ENCODE assay signal across 8 mouse cellular contexts in the genomic region with DNA sequence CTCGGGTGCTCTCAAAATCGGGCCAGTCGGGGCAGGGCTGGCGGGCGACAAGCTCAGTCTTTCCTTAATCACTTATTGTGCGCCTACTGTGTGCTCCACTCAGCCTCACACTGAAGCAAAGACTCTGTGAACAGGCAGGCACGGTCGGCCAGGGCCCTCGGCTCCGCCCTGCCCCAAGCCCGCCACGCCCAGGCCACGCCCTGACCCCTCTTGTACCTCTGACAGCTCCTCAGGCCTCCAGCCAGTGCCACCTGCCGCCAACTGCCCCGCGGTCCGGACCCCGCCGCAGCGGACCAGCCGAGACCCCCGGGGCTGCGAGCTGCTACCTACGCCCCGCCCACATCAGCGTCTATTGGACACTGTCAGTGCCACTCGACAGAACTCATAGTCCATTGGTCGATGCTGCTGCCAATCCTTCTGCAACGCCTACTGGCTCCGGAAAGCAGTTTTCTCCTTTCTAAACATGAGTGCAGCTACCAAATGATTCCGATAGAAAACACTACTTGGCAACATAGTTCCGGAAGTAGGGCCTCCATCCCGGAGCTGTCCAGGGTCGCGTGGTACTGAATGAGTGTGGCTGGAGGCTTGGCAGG. TPM values are rescaled to one million over a fixed set of nuclear protein-coding genes. Genes with fewer than 3 reads are reported as not detected.
A peak's percentile ranks its signal among the peaks of the same experiment; 100 is the strongest.
DNase-seq lines count a peak whose midpoint lies in the region; ATAC-seq lines count a peak whose summit lies in the region.

A gene (minus strand): TSS at position 439 of the 593 bp plus-strand sequence.

- DNase-seq in T-cell, adult 2 months (ENCODE audit: low spot score): peak; percentile 95
- DNase-seq in cerebellum, postnatal 36 days: peak; percentile 99 to 100
- peak; percentile 99 to 100 for DNase-seq in frontal cortex, postnatal 36 days (ENCODE audit: low spot score in 2 of 2)
- DNase-seq in left cerebral cortex, adult 11 months (ENCODE audit: low spot score): peak; percentile 97
- peak; percentile 99 to 100 for DNase-seq in lung, postnatal 4 days
- DNase-seq in retina, postnatal 7 days (ENCODE audit: low read depth, low spot score): peak; percentile 100
- DNase-seq in urinary bladder, adult 2 months (ENCODE audit: low spot score): peak; percentile 99

- peaks cover 21% of the 10 kb centered on the region for H3K4me1 ChIP-seq in hindbrain, embryonic 15.5 days (replicated peaks)

- no peaks in the 10 kb centered on the region for H3K27me3 ChIP-seq in hindbrain, embryonic 15.5 days

- peak; percentile 99 for ATAC-seq in hindbrain, embryonic 15.5 days (ENCODE audit: low FRiP score, low read depth)

- under 1% methylated on average over 35 of the region's 35 CpGs for WGBS in hindbrain, embryonic 15.5 days

- no peaks in the 10 kb centered on the region for H3K9me3 ChIP-seq in hindbrain, embryonic 15.5 days

- peak within 1 kb of the TSS; percentile 79 for H3K27ac ChIP-seq in hindbrain, embryonic 15.5 days (replicated peaks)

- H3K36me3 ChIP-seq in hindbrain, embryonic 15.5 days: peaks cover 9% of the 10 kb centered on the region

- peak within 1 kb of the TSS; percentile 79 for H3K4me2 ChIP-seq in hindbrain, embryonic 15.5 days

- H3K9ac ChIP-seq in hindbrain, embryonic 15.5 days: peak within 1 kb of the TSS; percentile 92

- H3K4me3 ChIP-seq in hindbrain, embryonic 15.5 days: peak within 1 kb of the TSS; percentile 97

RNA-seq across cellular contexts. Expression of the gene that starts here (rescaled TPM):
- polyA plus RNA-seq in hindbrain, embryonic 15.5 days (2015; fragmentation: Nextera tagmentation; extraction: Ambion mirVana): 46.3 and 53.0 TPM in 2 replicates
- polyA plus RNA-seq in urinary bladder, adult 2 months (2012; rRNA removed): 25.3 and 29.3 TPM in 2 replicates

Comparison
In these comparisons a context has a peak if more than half of its experiments do, and no peak if none do; other contexts are left out.
1. Peak in every context shown above with its lines: DNase-seq, ATAC-seq, H3K4me3 ChIP-seq and H3K27ac ChIP-seq.